Mouse (Mus musculus) small intestine, adult 2 months (tissue): ENCODE measurements at regions not wholly inside any gene's neighbourhood (a gene's known extent, or its start where the extent isn't known, plus 50 kb on each side); places are given as distances from the start of the nearest gene placed in this dataset.

Experiments used
- CTCF ChIP-seq: fragments of 200-500 bp; IDR thresholded peaks from 2 replicates; pipeline ENCODE4 v1.5.1; 2012; ENCODE audit warnings: low read depth, mild to moderate bottlenecking, control low read depth, inconsistent platforms, low read length, moderate library complexity, mixed read lengths; ENCODE audit not compliant: insufficient replicate concordance, insufficient read length; ENCODE audit errors: extremely low read depth
- POLR2A ChIP-seq: fragments of 200-500 bp; IDR thresholded peaks from 2 replicates; pipeline ENCODE4 v1.6.1; 2012; ENCODE audit warnings: low read depth, mild to moderate bottlenecking, control low read depth, inconsistent platforms, low read length, moderate library complexity

GRCm38 (mm10) chr9:69617328-69617727 lies 143.4 kb downstream of the Foxb1 start:
- TF ChIP-seq POLR2A (no peak), CTCF (no peak)
